Mouse (Mus musculus) thymus, adult 2 months (tissue): ENCODE measurements at regions not wholly inside any gene's neighbourhood (a gene's known extent, or its start where the extent isn't known, plus 50 kb on each side); places are given as distances from the start of the nearest gene placed in this dataset.

ENCODE experiments used
- CTCF ChIP-seq: fragments of 200-500 bp; IDR thresholded peaks from 2 replicates; pipeline ENCODE4 v1.5.1; 2012; ENCODE audit warnings: mild to moderate bottlenecking, control low read depth, low read length, moderate library complexity, borderline replicate concordance; ENCODE audit not compliant: control insufficient read depth, poor library complexity, insufficient read depth; ENCODE audit errors: extremely low read depth
- POLR2A ChIP-seq: fragments of 200-500 bp; IDR thresholded peaks from 2 replicates; pipeline ENCODE4 v1.6.1; 2012; ENCODE audit warnings: mild to moderate bottlenecking, low read length, control low read depth, moderate library complexity; ENCODE audit not compliant: control insufficient read depth, poor library complexity, insufficient read depth; ENCODE audit errors: extremely low read depth

DNA sequence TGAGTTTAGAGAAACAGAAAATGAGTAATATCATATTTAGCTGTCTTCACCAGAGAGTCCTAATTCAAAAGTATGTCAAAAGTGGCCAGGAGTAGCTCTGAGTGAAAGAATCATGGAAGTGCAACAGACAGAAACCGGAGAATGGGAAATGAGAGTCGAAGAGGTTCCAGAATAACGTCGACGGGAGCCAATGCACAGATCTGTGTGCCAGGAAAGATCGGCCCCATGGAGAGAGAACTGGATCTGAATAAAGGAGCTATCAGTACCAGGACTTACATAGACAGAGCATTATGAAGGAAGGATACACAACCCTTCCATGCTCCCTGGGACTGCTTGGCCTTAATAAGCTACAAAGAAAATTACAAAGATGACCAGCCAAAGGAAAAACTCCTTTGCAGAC lies 502.1 kb downstream of the Kcnj2 start:
- TF ChIP-seq POLR2A (no peak), CTCF (no peak)
